Mouse (Mus musculus) heart, embryonic 14.5 days (tissue): ENCODE measurements around the gene Nf2. TPM values are rescaled to one million over a fixed set of nuclear protein-coding genes. Genes with fewer than 3 reads are reported as not detected.

Experiments
- ATAC-seq: fragments of 200-750 bp; cut with Nextera tagmentation; 2 replicates; pipeline ENCODE4 v1.8.0; 2017; ENCODE audit warnings: low read depth, moderate TSS enrichment; ENCODE audit not compliant: insufficient number of reproducible peaks, insufficient read depth, low FRiP score
- H3K27ac ChIP-seq, 2 experiments: fragments of 200-500 bp in 1 of 2; fragments of 300-500 bp in 1 of 2; sonication (generic) in 1 of 2; replicated peaks in 1 of 2; 2 replicates each; pipeline ENCODE4 v1.5.1; 2012 to 2014; ENCODE audit warnings: low read depth in 2 of 2, low read length in 2 of 2, control low read depth in 1 of 2, mild to moderate bottlenecking in 1 of 2, mixed read lengths in 1 of 2; ENCODE audit not compliant: control insufficient read depth in 1 of 2, insufficient read depth in 1 of 2
- H3K27me3 ChIP-seq: fragments of 300-500 bp; sonication (generic); 2 replicates; pipeline ENCODE4 v1.6.1; 2014; ENCODE audit warnings: mild to moderate bottlenecking, low read length, control low read depth; ENCODE audit not compliant: control insufficient read depth, insufficient read depth
- H3K36me3 ChIP-seq: fragments of 300-500 bp; sonication (generic); 2 replicates; pipeline ENCODE4 v1.6.1; 2014; ENCODE audit warnings: mild to moderate bottlenecking, control low read depth, low read length, mixed read lengths; ENCODE audit not compliant: control insufficient read depth, insufficient read depth
- H3K4me1 ChIP-seq, 2 experiments: fragments of 200-500 bp in 1 of 2; fragments of 300-500 bp in 1 of 2; sonication (generic) in 1 of 2; 2 replicates each; pipeline ENCODE4 v1.6.1; 2012 to 2014; ENCODE audit warnings: low read length in 2 of 2, control low read depth in 1 of 2, mixed read lengths in 1 of 2; ENCODE audit not compliant: control insufficient read depth in 2 of 2, insufficient read depth in 2 of 2
- H3K4me2 ChIP-seq: fragments of 300-500 bp; sonication (generic); 2 replicates; pipeline ENCODE4 v1.6.1; 2014; ENCODE audit warnings: mild to moderate bottlenecking, low read length
- H3K4me3 ChIP-seq, 2 experiments: fragments of 200-500 bp in 1 of 2; fragments of 300-500 bp in 1 of 2; sonication (generic) in 1 of 2; 2 replicates each; pipeline ENCODE4 v1.5.1; 2012 to 2014; ENCODE audit warnings: low read length in 2 of 2, mild to moderate bottlenecking in 2 of 2, control low read depth in 1 of 2, low read depth in 1 of 2, moderate library complexity in 1 of 2; ENCODE audit not compliant: control insufficient read depth in 1 of 2, insufficient read depth in 1 of 2
- H3K9ac ChIP-seq: fragments of 300-500 bp; sonication (generic); 2 replicates; pipeline ENCODE4 v1.6.1; 2014; ENCODE audit warnings: mild to moderate bottlenecking, low read length
- H3K9me3 ChIP-seq: fragments of 300-500 bp; sonication (generic); 2 replicates; pipeline ENCODE4 v1.6.1; 2016; ENCODE audit warnings: low read length, control low read depth; ENCODE audit not compliant: control insufficient read depth
- WGBS: fragments of 180-500 bp; shearing (Covaris S2); extraction: QIAGEN DNeasy Blood & Tissue Kit; methylation state at CpG from one replicate; pipeline ENCODE4 v1.1.7; 2014; 5-methylcytosine and 5-hydroxymethylcytosine counted together
- polyA plus RNA-seq: library from polyadenylated mRNA; unstranded; fragments of >200 nt; fragmentation: Nextera tagmentation; extraction: Ambion mirVana; gene quantifications from 2 replicates; pipeline ENCODE4 v1.2.1, GENCODE M21; 2014

Gene Nf2
- polyA plus RNA-seq, 1 experiment from 2014 or later, result 33.1 TPM

GRCm38 (mm10) chr11:4731781-4732180, 117.6 kb downstream of the Nf2 start:
- H3K27me3 ChIP-seq, result no peaks in the 10 kb centered on the region
- no peaks in the 10 kb centered on the region for H3K36me3 ChIP-seq
- WGBS, result 78% methylated on average over 7 of the region's 7 CpGs
- H3K9me3 ChIP-seq, result no peaks in the 10 kb centered on the region
- H3K4me3 ChIP-seq, result no peak overlapping the region
- no peak overlapping the region for H3K9ac ChIP-seq
- peaks cover 11 to 12% of the 10 kb centered on the region in 2 experiments for H3K4me1 ChIP-seq
- ATAC-seq, result no peak
- H3K4me2 ChIP-seq, result no peak overlapping the region
- no peak overlapping the region for H3K27ac ChIP-seq

- no peaks in the 10 kb centered on the region for H3K36me3 ChIP-seq
- no peak overlapping the region for H3K9ac ChIP-seq
- H3K4me2 ChIP-seq, result no peak overlapping the region
Observed at GRCm38 (mm10) chr11:4730913-4731312, 118.4 kb downstream of the Nf2 start.

DNA sequence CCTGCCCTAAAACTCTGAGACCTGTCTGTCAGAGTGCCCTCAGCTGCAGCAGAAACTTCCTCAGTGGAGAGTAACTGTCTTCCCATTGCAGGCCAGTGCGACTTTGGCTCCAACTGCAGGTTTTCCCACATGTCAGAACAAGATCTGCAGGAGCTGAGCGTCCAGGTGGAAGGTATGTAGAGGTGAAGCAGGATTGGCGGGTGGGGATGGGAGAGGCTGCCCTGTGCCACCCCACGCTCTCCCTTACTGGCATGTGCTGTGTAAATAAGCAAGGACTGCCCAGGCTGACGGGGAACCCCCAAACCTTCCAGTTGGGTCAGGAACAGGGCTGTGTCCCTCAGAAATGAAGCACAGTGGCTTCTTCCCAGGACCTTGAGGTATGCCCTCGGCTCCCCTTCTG, 119.2 kb downstream of the Nf2 start:
- peaks cover 11 to 12% of the 10 kb centered on the region in 2 experiments for H3K4me1 ChIP-seq
- no peak overlapping the region for H3K27ac ChIP-seq
- H3K4me2 ChIP-seq, result no peak overlapping the region
- WGBS, result 75% methylated on average over 6 of the region's 6 CpGs
- H3K27me3 ChIP-seq, result no peaks in the 10 kb centered on the region
- H3K4me3 ChIP-seq, result no peak overlapping the region
- no peaks in the 10 kb centered on the region for H3K36me3 ChIP-seq
- H3K9me3 ChIP-seq, result no peaks in the 10 kb centered on the region
- no peak for ATAC-seq
- no peak overlapping the region for H3K9ac ChIP-seq

More at GRCm38 (mm10) chr11:4730913-4731312, 118.4 kb downstream of the Nf2 start:
- Histone ChIP-seq H3K27ac (no peak overlapping the region), H3K27me3 (no peaks in the 10 kb centered on the region), H3K4me3 (no peak overlapping the region), H3K9me3 (no peaks in the 10 kb centered on the region), H3K4me1 (peaks cover 11 to 12% of the 10 kb centered on the region in 2 experiments)
- WGBS, result 85% methylated on average over 5 of the region's 5 CpGs
- ATAC-seq, result no peak

GRCm38 (mm10) chr11:4729603-4730002, 119.7 kb downstream of the Nf2 start:
- ATAC-seq, result no peak
- H3K9ac ChIP-seq, result no peak overlapping the region
- no peaks in the 10 kb centered on the region for H3K9me3 ChIP-seq
- peaks cover 11 to 12% of the 10 kb centered on the region in 2 experiments for H3K4me1 ChIP-seq
- no peak overlapping the region for H3K4me2 ChIP-seq
- no peaks in the 10 kb centered on the region for H3K27me3 ChIP-seq
- H3K4me3 ChIP-seq, result no peak overlapping the region
- 0 out of 2 replicates have a peak, but pooled peaks cover under 1% of the 10 kb centered on the region for H3K36me3 ChIP-seq
- 13% methylated on average over 12 of the region's 12 CpGs for WGBS
- no peak overlapping the region for H3K27ac ChIP-seq

GRCm38 (mm10) chr11:4721728-4722127, 127.6 kb downstream of the Nf2 start:
- H3K36me3 ChIP-seq, result peaks cover 17% of the 10 kb centered on the region
- no peaks in the 10 kb centered on the region for H3K9me3 ChIP-seq
- 82% methylated on average over 8 of the region's 8 CpGs for WGBS
- no peak for ATAC-seq
- no peak overlapping the region for H3K27ac ChIP-seq
- peaks cover 4 to 8% of the 10 kb centered on the region in 2 experiments for H3K4me1 ChIP-seq
- H3K4me3 ChIP-seq, result no peak overlapping the region
- H3K27me3 ChIP-seq, result no peaks in the 10 kb centered on the region
- H3K9ac ChIP-seq, result no peak overlapping the region
- H3K4me2 ChIP-seq, result no peak overlapping the region

DNA sequence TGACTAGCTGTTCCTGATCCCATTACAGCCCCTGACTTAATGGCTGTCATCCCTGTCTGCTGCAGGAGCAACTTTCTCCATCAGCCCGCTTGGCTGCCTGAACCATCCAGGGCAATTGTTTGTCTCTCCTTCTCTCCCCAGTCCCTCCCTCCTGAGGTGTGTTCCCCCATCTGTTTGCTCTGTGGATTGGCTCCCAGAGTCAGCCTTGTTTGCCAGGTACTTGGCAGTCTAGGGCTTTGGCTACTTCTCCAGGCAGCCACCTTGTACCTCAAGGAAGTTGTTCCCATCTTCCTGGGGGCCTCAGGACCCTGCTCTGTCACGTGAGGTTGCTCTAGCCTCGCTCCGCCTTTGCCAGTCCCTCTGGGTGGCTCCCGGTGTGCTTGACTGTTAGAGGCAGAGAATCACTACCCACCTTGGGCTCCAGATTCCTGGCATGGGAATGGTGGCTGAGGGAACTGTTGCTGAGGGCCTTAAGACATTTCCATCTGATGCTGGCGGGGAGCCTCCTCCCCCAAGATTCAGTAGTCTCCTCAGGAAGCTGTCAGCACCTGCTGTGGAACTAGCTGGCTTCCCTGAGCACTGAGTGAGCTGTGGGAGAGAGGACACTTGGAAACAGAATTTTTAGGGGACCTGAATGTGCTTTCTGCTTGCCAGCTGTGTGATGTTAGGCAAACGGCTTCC, 128.3 kb downstream of the Nf2 start:
- no peak overlapping the region for H3K9ac ChIP-seq
- no peak overlapping the region for H3K27ac ChIP-seq
- H3K4me3 ChIP-seq, result no peak overlapping the region
- H3K4me1 ChIP-seq, result peaks cover 4 to 8% of the 10 kb centered on the region in 2 experiments
- no peaks in the 10 kb centered on the region for H3K27me3 ChIP-seq
- no peaks in the 10 kb centered on the region for H3K9me3 ChIP-seq
- ATAC-seq, result no peak
- peaks cover 17% of the 10 kb centered on the region for H3K36me3 ChIP-seq
- no peak overlapping the region for H3K4me2 ChIP-seq
- 51% methylated on average over 7 of the region's 7 CpGs for WGBS

GRCm38 (mm10) chr11:4720393-4720792, 128.9 kb downstream of the Nf2 start:
- Histone ChIP-seq H3K4me3 (no peak overlapping the region), H3K4me1 (peaks cover 4 to 8% of the 10 kb centered on the region in 2 experiments), H3K27ac (no peak overlapping the region), H3K4me2 (no peak overlapping the region), H3K9me3 (no peaks in the 10 kb centered on the region), H3K9ac (no peak overlapping the region), H3K36me3 (peaks cover 17% of the 10 kb centered on the region), H3K27me3 (no peaks in the 10 kb centered on the region)
- WGBS, result 75% methylated on average over 11 of the region's 11 CpGs
- ATAC-seq, result no peak

DNA sequence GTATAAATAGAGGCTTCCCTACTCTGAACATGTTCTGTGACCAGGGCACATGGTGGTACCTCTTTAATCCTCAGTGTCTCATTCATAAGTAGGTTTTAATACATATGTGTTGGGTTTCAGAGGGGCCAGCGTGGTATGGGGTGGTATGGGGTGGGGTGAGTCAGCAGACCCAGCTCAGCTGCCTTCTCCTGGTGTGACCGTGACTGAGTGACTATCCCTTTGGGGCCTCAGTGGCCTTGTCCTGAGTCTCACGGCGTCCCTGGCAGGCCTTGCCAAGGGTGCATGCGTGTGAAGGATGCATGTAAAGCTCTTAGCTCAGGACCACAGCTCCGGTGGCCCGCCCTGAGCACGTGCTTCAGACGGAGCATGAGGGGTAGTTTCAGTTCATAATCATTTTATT, 129.4 kb downstream of the Nf2 start:
- Histone ChIP-seq H3K4me1 (peaks cover 4 to 8% of the 10 kb centered on the region in 2 experiments), H3K36me3 (peaks cover 17% of the 10 kb centered on the region), H3K27me3 (no peaks in the 10 kb centered on the region), H3K27ac (no peak overlapping the region), H3K9me3 (no peaks in the 10 kb centered on the region), H3K4me3 (no peak overlapping the region), H3K4me2 (no peak overlapping the region), H3K9ac (no peak overlapping the region)
- WGBS, result 90% methylated on average over 9 of the region's 9 CpGs
- ATAC-seq, result no peak
